In the genomic region with DNA sequence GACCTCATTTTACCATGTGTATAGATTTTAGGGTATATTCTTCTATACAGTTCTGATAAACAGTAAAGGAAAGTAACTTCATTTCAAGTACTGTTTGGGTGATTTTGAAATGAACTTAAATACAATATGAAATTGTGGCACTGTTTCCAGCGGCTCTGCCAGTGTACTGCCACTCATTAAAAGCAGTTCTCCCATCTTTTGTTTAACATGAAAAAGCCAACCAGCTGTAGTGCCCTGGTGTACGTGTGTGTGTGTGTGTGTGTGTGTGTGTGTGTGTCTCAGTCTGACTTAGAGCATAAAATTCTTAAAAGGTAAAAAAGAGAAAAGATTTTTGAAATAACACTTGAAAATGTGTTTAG, we compare ENCODE assay signal across 12 mouse cellular contexts. TPM values are rescaled to one million over a fixed set of nuclear protein-coding genes. Genes with fewer than 3 reads are reported as not detected.
"Had no signal": no experiment of that assay in that cellular context is flagged by ENCODE, and none has a peak within 500 bp of the region (broad histone marks: within the 10 kb centered on the region; RNA-seq: fewer than 3 reads in every experiment).

No protein-coding gene starts in this region.

- ATAC-seq: midbrain, embryonic 13.5 days had no signal

- H3K4me2 ChIP-seq: intestine, embryonic 15.5 days; kidney, embryonic 15.5 days; limb, embryonic 12.5 days; lung, embryonic 15.5 days; midbrain, embryonic 13.5 days had no signal

- H3K4me3 ChIP-seq: intestine, embryonic 15.5 days; kidney, embryonic 15.5 days; left cerebral cortex, adult 2 months; limb, embryonic 12.5 days; lung, embryonic 15.5 days; midbrain, embryonic 13.5 days had no signal

- H3K4me1 ChIP-seq: intestine, embryonic 15.5 days had no signal

- H3K9me3 ChIP-seq: intestine, embryonic 15.5 days; kidney, embryonic 15.5 days; limb, embryonic 12.5 days; lung, embryonic 15.5 days; midbrain, embryonic 13.5 days had no signal

- H3K36me3 ChIP-seq: intestine, embryonic 15.5 days; kidney, embryonic 15.5 days; lung, embryonic 15.5 days had no signal

- H3K27me3 ChIP-seq: intestine, embryonic 15.5 days; kidney, embryonic 15.5 days; limb, embryonic 12.5 days; lung, embryonic 15.5 days; midbrain, embryonic 13.5 days had no signal

- DNase-seq: kidney, adult 2 months; kidney, postnatal 14 days; lung, postnatal 14 days; right cerebral cortex, postnatal 25 days had no signal

- H3K27ac ChIP-seq: intestine, embryonic 15.5 days; kidney, embryonic 15.5 days; left cerebral cortex, adult 2 months; limb, embryonic 12.5 days; lung, embryonic 15.5 days; macrophage; midbrain, embryonic 13.5 days had no signal

- H3K9ac ChIP-seq: intestine, embryonic 15.5 days; kidney, embryonic 15.5 days; limb, embryonic 12.5 days; lung, embryonic 15.5 days; midbrain, embryonic 13.5 days had no signal

RNA-seq across cellular contexts. Expression of a gene that starts 57.9 kb away (rescaled TPM):
- total RNA-seq: liver, adult 2 months had no signal
- polyA plus RNA-seq: liver, adult 2 months; macrophage had no signal
